Comparison of ENCODE assay signal across 8 mouse cellular contexts in the genomic region with DNA sequence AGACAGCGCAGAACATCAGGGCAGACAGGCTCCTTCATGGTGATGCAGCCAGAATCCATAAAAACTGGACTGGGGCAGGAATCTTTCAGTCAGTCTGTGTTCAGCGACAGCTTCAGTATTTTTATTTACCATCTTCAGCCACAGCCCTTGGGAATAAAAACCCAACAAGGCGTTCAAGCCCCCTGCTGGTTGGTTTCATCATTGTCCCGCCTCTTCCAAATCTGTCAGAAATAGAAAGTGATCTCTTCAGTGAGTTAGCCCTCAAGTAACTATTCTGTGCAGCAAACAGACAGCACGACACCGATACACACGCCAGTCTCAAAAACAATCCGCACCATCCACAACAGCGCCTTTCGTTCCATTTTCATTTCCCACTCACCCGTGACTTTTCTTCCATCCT. TPM values are rescaled to one million over a fixed set of nuclear protein-coding genes. Genes with fewer than 3 reads are reported as not detected.
A peak's percentile ranks its signal among the peaks of the same experiment; 100 is the strongest.
DNase-seq lines count a peak whose midpoint lies in the region; ATAC-seq and TF ChIP-seq lines count a peak whose summit lies in the region.

No protein-coding gene starts in this region.

- H3K27ac ChIP-seq in gastrocnemius, adult 2 months = peak overlapping the region; percentile 74

- intact Hi-C loops in gastrocnemius, adult 2 months (cut with DNase I) = loop anchor here (2.0 to 5.0 kb wide), 2 partner anchors 34 to 132 kb away; no protein-coding TSS in a partner anchor
- intact Hi-C loops in gastrocnemius, postnatal 14 days (cut with DNase I; ENCODE audit: low total_unique reads) = no loop called here

- no peak overlapping the region for H3K4me3 ChIP-seq in gastrocnemius, adult 2 months

- peak; percentile 79 for ATAC-seq in frontal cortex, adult (ENCODE audit: low TSS enrichment)

- peak; percentile 68 for TF ChIP-seq CTCF in gastrocnemius, adult 2 months (IDR thresholded peaks at IDR 0.05)

- DNase-seq in gastrocnemius, adult 2 months = peak; percentile 55
- no peak for DNase-seq in gastrocnemius, postnatal 14 days
- peak; percentile 14 for DNase-seq in spleen, adult 12 weeks (ENCODE audit: low spot score)
- DNase-seq in spleen, adult 18-20 months = no peak
- peak; percentile 29 to 72 for DNase-seq in layer of hippocampus, postnatal 25 days (ENCODE audit: extremely low spot score in 1 of 2, low spot score in 1 of 2)
- peak; percentile 59 for DNase-seq in right cerebral cortex, adult 18-20 months
- DNase-seq in cerebellum, postnatal 4 days (ENCODE audit: low spot score in 2 of 2) = no peak

RNA-seq across cellular contexts. Expression of gene Sftpb, which starts 14.6 kb away (rescaled TPM):
- not detected for total RNA-seq in gastrocnemius, adult 2 months (2021)
- total RNA-seq in gastrocnemius, postnatal 14 days (2021) = not detected
- total RNA-seq in layer of hippocampus, postnatal 25 days (2021) = not detected

RNA-seq across cellular contexts. Expression of gene Usp39, which starts 26.0 kb away (rescaled TPM):
- 10 to 100 TPM; 16.4 to 18.4 TPM for total RNA-seq in gastrocnemius, adult 2 months (2021)
- total RNA-seq in gastrocnemius, postnatal 14 days (2021) = 10 to 100 TPM; 16.7 to 17.2 TPM
- 10 to 100 TPM; 31.4 to 36.4 TPM for total RNA-seq in layer of hippocampus, postnatal 25 days (2021)

RNA-seq across cellular contexts. Expression of gene 0610030E20Rik, which starts 28.1 kb away (rescaled TPM):
- total RNA-seq in gastrocnemius, adult 2 months (2021) = 10 to 100 TPM; 10.1 to 11.7 TPM
- 10 to 100 TPM; 11.4 TPM for total RNA-seq in gastrocnemius, postnatal 14 days (2021)
- total RNA-seq in layer of hippocampus, postnatal 25 days (2021) = 10 to 100 TPM; 13.1 to 15.8 TPM

RNA-seq across cellular contexts. Expression of gene Tmem150a, which starts 36.2 kb away (rescaled TPM):
- total RNA-seq in gastrocnemius, adult 2 months (2021) = 10 to 100 TPM; 21.0 to 24.2 TPM
- total RNA-seq in gastrocnemius, postnatal 14 days (2021) = 10 to 100 TPM in 1 of 2 experiments, 1 to 10 TPM in 1; 9.1 to 12.5 TPM
- total RNA-seq in layer of hippocampus, postnatal 25 days (2021) = 10 to 100 TPM in 1 of 2 experiments, 1 to 10 TPM in 1; 8.5 to 11.9 TPM

RNA-seq across cellular contexts. Expression of gene Rnf181, which starts 47.7 kb away (rescaled TPM):
- total RNA-seq in gastrocnemius, adult 2 months (2021) = 10 to 100 TPM; 24.9 to 26.6 TPM
- total RNA-seq in gastrocnemius, postnatal 14 days (2021) = 10 to 100 TPM; 31.2 to 31.7 TPM
- 10 to 100 TPM; 75.9 to 83.5 TPM for total RNA-seq in layer of hippocampus, postnatal 25 days (2021)

Comparison
In these comparisons a context has a peak if more than half of its experiments do, and no peak if none do; other contexts are left out.
1. DNase-seq: peak in gastrocnemius, adult 2 months (single experiment), spleen, adult 12 weeks (single experiment), layer of hippocampus, postnatal 25 days (2 of 2) and right cerebral cortex, adult 18-20 months (single experiment); none in gastrocnemius, postnatal 14 days (single experiment), spleen, adult 18-20 months (0 of 2) and cerebellum, postnatal 4 days (0 of 2).